Mouse (Mus musculus): ENCODE measurements around the gene Itk.

- TF ChIP-seq CTCF (IDR thresholded peaks at IDR 0.05; ENCODE audit: low read depth) (no peak), EP300 (IDR thresholded peaks at IDR 0.05; ENCODE audit: low read depth) (no peak)
These were observed 7.5 kb upstream of the Itk start for GRCm38 (mm10) chr11:46396860-46397179.
